Mouse (Mus musculus): ENCODE data around the gene Carmil1. TPM values are rescaled to one million over a fixed set of nuclear protein-coding genes. Genes with fewer than 3 reads are reported as not detected.
A peak's percentile ranks its signal among the peaks of the same experiment; 100 is the strongest.

Carmil1 gene
- total RNA-seq, 1 experiment from 2014 or later = 2.7 TPM

GRCm38 (mm10) chr13:24263560-24263959 is 17.0 kb downstream of the Carmil1 start:
- no peak for ATAC-seq (replicated peaks; ENCODE audit: low read depth, poor library complexity, severe bottlenecking)

- no peak for ATAC-seq (replicated peaks; ENCODE audit: low read depth, poor library complexity, severe bottlenecking)
These were observed 19.6 kb downstream of the Carmil1 start for GRCm38 (mm10) chr13:24260751-24261591.

- ATAC-seq (replicated peaks; ENCODE audit: low read depth, poor library complexity, severe bottlenecking) = no peak
These were observed 22.8 kb downstream of the Carmil1 start for GRCm38 (mm10) chr13:24257809-24258208.

- peak; percentile 90 for ATAC-seq (replicated peaks; ENCODE audit: low read depth, poor library complexity, severe bottlenecking)
These were observed 26.6 kb downstream of the Carmil1 start for GRCm38 (mm10) chr13:24253989-24254388.

- no peak for ATAC-seq (replicated peaks; ENCODE audit: low read depth, poor library complexity, severe bottlenecking)
These were observed 27.0 kb downstream of the Carmil1 start for GRCm38 (mm10) chr13:24253551-24253950.

- no peak for ATAC-seq (replicated peaks; ENCODE audit: low read depth, poor library complexity, severe bottlenecking)
These were observed 29.4 kb downstream of the Carmil1 start for GRCm38 (mm10) chr13:24251236-24251635.

GRCm38 (mm10) chr13:24247928-24248327 is 32.7 kb downstream of the Carmil1 start:
- no peak for ATAC-seq (replicated peaks; ENCODE audit: low read depth, poor library complexity, severe bottlenecking)

- no peak for ATAC-seq (replicated peaks; ENCODE audit: low read depth, poor library complexity, severe bottlenecking)
These were observed 33.2 kb downstream of the Carmil1 start for GRCm38 (mm10) chr13:24247441-24247840.

GRCm38 (mm10) chr13:24246266-24246665 is 34.3 kb downstream of the Carmil1 start:
- ATAC-seq (replicated peaks; ENCODE audit: low read depth, poor library complexity, severe bottlenecking) = no peak

GRCm38 (mm10) chr13:24244613-24245012 is 36.0 kb downstream of the Carmil1 start:
- no peak for ATAC-seq (replicated peaks; ENCODE audit: low read depth, poor library complexity, severe bottlenecking)

GRCm38 (mm10) chr13:24243964-24244363 is 36.6 kb downstream of the Carmil1 start:
- ATAC-seq (replicated peaks; ENCODE audit: low read depth, poor library complexity, severe bottlenecking) = peak; percentile 71

- ATAC-seq (replicated peaks; ENCODE audit: low read depth, poor library complexity, severe bottlenecking) = no peak
These were observed 38.0 kb downstream of the Carmil1 start for GRCm38 (mm10) chr13:24242429-24243106.

- ATAC-seq (replicated peaks; ENCODE audit: low read depth, poor library complexity, severe bottlenecking) = peak; percentile 48
These were observed 39.4 kb downstream of the Carmil1 start for GRCm38 (mm10) chr13:24241201-24241600.

- ATAC-seq (replicated peaks; ENCODE audit: low read depth, poor library complexity, severe bottlenecking) = no peak
These were observed 40.2 kb downstream of the Carmil1 start for GRCm38 (mm10) chr13:24240430-24240829.

- no peak for ATAC-seq (replicated peaks; ENCODE audit: low read depth, poor library complexity, severe bottlenecking)
These were observed 42.0 kb downstream of the Carmil1 start for GRCm38 (mm10) chr13:24238456-24239120.

- ATAC-seq (replicated peaks; ENCODE audit: low read depth, poor library complexity, severe bottlenecking) = no peak
These were observed 43.9 kb downstream of the Carmil1 start for GRCm38 (mm10) chr13:24236736-24237135.

GRCm38 (mm10) chr13:24232750-24233149 is 47.8 kb downstream of the Carmil1 start:
- ATAC-seq (replicated peaks; ENCODE audit: low read depth, poor library complexity, severe bottlenecking) = no peak

GRCm38 (mm10) chr13:24231746-24232483 is 48.7 kb downstream of the Carmil1 start:
- no peak for ATAC-seq (replicated peaks; ENCODE audit: low read depth, poor library complexity, severe bottlenecking)

- peak; percentile 50; the same call in 1 of the 2 replicates for ATAC-seq (replicated peaks; ENCODE audit: low read depth, poor library complexity, severe bottlenecking)
These were observed 49.4 kb downstream of the Carmil1 start for GRCm38 (mm10) chr13:24231146-24231545.

- no peak for ATAC-seq (replicated peaks; ENCODE audit: low read depth, poor library complexity, severe bottlenecking)
These were observed 50.0 kb downstream of the Carmil1 start for GRCm38 (mm10) chr13:24230541-24231095.
